Mouse (Mus musculus) hindbrain, embryonic 14.5 days (tissue): Measurements from ENCODE around the gene Hemgn. TPM values are rescaled to one million over a fixed set of nuclear protein-coding genes. Genes with fewer than 3 reads are reported as not detected.

ENCODE experiments used
- ATAC-seq: fragments of 200-750 bp; cut with Nextera tagmentation; 2 replicates; pipeline ENCODE4 v1.8.0; 2017; ENCODE audit warnings: moderate number of reproducible peaks, mild to moderate bottlenecking, moderate TSS enrichment, moderate library complexity; ENCODE audit not compliant: low FRiP score
- DNase-seq: peaks from one replicate; pipeline ENCODE4 v3.0.0-alpha.2; 2015; ENCODE audit warnings: low spot score
- H3K27ac ChIP-seq: fragments of 300-500 bp; sonication (generic); 2 replicates; pipeline ENCODE4 v1.5.1; 2014; ENCODE audit warnings: mild to moderate bottlenecking, moderate library complexity
- H3K27me3 ChIP-seq: fragments of 300-500 bp; sonication (generic); 2 replicates; pipeline ENCODE4 v1.6.1; 2014; ENCODE audit warnings: mild to moderate bottlenecking, low read length, mixed read lengths; ENCODE audit not compliant: control insufficient read depth, insufficient read depth
- H3K36me3 ChIP-seq: fragments of 300-500 bp; sonication (generic); replicated peaks from 2 replicates; pipeline ENCODE4 v1.6.1; 2014; ENCODE audit not compliant: control insufficient read depth, insufficient read depth
- H3K4me1 ChIP-seq: fragments of 300-500 bp; sonication (generic); replicated peaks from 2 replicates; pipeline ENCODE4 v1.6.1; 2014; ENCODE audit warnings: antibody characterized with exemption, low read length, mixed read lengths; ENCODE audit not compliant: control insufficient read depth, insufficient read depth
- H3K4me2 ChIP-seq: fragments of 300-500 bp; sonication (generic); replicated peaks from 2 replicates; pipeline ENCODE4 v1.6.1; 2014; ENCODE audit warnings: mild to moderate bottlenecking, moderate library complexity
- H3K4me3 ChIP-seq: fragments of 300-500 bp; sonication (generic); replicated peaks from 2 replicates; pipeline ENCODE4 v1.5.1; 2014; ENCODE audit warnings: mild to moderate bottlenecking, low read length
- H3K9ac ChIP-seq: fragments of 300-500 bp; sonication (generic); 2 replicates; pipeline ENCODE4 v1.6.1; 2014
- H3K9me3 ChIP-seq: fragments of 300-500 bp; sonication (generic); 2 replicates; pipeline ENCODE4 v1.6.1; 2016; ENCODE audit warnings: low read length; ENCODE audit not compliant: control insufficient read depth
- WGBS: fragments of 180-500 bp; shearing (Covaris S2); extraction: QIAGEN DNeasy Blood & Tissue Kit; methylation state at CpG from one replicate; pipeline ENCODE4 v1.1.7; 2014; 5-methylcytosine and 5-hydroxymethylcytosine counted together
- polyA plus RNA-seq: library from polyadenylated mRNA; unstranded; fragments of >200 nt; fragmentation: Nextera tagmentation; extraction: Ambion mirVana; gene quantifications from 2 replicates; pipeline ENCODE4 v1.2.1, GENCODE M21; 2014

Hemgn gene
- polyA plus RNA-seq, 1 experiment from 2014 or later = 0.27 TPM

- Histone ChIP-seq H3K4me3 (no peak overlapping the region), H3K27me3 (peaks cover 87% of the 10 kb centered on the region), H3K27ac (no peak overlapping the region), H3K4me2 (no peak overlapping the region), H3K4me1 (no peaks in the 10 kb centered on the region), H3K9me3 (no peaks in the 10 kb centered on the region), H3K9ac (no peak overlapping the region), H3K36me3 (no peaks in the 10 kb centered on the region)
- DNase-seq (no peak), ATAC-seq (no peak)
- 42% methylated on average over 5 of the region's 5 CpGs for WGBS
These were observed 63.8 kb downstream of the Hemgn start for GRCm38 (mm10) chr4:46349530-46349929.

DNA sequence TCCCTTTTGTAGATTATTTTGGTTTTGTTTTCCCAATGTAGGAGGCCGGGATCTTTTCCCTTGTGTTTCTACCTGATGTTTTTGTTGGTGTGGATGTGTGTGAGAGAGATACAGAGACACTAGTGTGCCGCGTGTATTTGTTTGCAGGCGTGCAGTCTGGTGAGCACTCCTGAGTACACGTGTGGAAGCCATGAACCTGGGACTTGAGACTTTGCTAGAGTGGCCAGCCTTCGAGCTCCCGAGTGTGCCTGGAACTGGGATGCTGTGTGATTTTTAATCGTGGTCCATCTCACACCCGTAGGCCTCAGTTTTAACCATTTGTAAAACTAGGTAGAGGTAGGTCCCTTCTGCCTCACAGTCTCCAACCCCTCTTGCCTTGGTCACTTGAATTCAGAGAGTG lies 64.4 kb downstream of the Hemgn start:
- 24% methylated on average over 9 of the region's 9 CpGs for WGBS
- Histone ChIP-seq H3K9me3 (no peaks in the 10 kb centered on the region), H3K36me3 (no peaks in the 10 kb centered on the region), H3K27me3 (peaks cover 93% of the 10 kb centered on the region), H3K4me2 (no peak overlapping the region), H3K4me1 (no peaks in the 10 kb centered on the region; the same call in 1 of the 2 replicates), H3K4me3 (no peak overlapping the region), H3K9ac (no peak overlapping the region), H3K27ac (no peak overlapping the region)
- ATAC-seq = no peak
- DNase-seq = no peak

- Histone ChIP-seq H3K4me1 (no peaks in the 10 kb centered on the region; the same call in 1 of the 2 replicates), H3K4me3 (no peak overlapping the region), H3K9me3 (no peaks in the 10 kb centered on the region), H3K36me3 (no peaks in the 10 kb centered on the region), H3K9ac (no peak overlapping the region), H3K4me2 (no peak overlapping the region), H3K27me3 (peaks cover 97% of the 10 kb centered on the region), H3K27ac (no peak overlapping the region)
- 4% methylated on average over 41 of the region's 41 CpGs for WGBS
- ATAC-seq (no peak), DNase-seq (no peak)
These were observed 65.5 kb downstream of the Hemgn start for GRCm38 (mm10) chr4:46347580-46348515.

GRCm38 (mm10) chr4:46347141-46347540 lies 66.2 kb downstream of the Hemgn start:
- Histone ChIP-seq H3K27me3 (peaks cover 99% of the 10 kb centered on the region), H3K9ac (no peak overlapping the region), H3K4me3 (no peak overlapping the region), H3K27ac (no peak overlapping the region), H3K36me3 (no peaks in the 10 kb centered on the region), H3K4me2 (no peak overlapping the region), H3K9me3 (no peaks in the 10 kb centered on the region), H3K4me1 (no peaks in the 10 kb centered on the region; the same call in 1 of the 2 replicates)
- 8% methylated on average over 4 of the region's 4 CpGs for WGBS
- ATAC-seq (no peak), DNase-seq (no peak)

DNA sequence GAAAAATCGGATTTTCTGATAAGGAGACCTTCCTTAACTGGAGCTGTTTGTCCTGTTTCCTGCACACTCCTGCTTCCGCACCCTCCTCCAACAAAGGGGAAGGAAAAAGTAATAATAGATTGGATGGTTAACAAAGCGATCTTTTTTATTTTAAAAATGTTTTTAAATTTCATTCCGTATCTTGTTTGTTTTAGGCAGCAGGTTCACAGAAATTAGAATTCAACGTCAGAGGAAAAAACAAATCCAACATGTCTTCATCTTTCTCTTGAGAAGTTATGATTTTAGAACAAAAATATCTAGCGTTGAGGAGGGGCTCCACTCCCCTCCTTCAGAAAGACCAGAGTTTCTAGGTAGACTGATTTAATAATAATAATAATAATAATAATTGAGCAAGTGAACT lies 67.1 kb downstream of the Hemgn start:
- H3K27me3 ChIP-seq = peaks cover 99% of the 10 kb centered on the region
- no peaks in the 10 kb centered on the region for H3K9me3 ChIP-seq
- no peak overlapping the region for H3K4me2 ChIP-seq
- no peak overlapping the region for H3K27ac ChIP-seq
- H3K9ac ChIP-seq = no peak overlapping the region
- ATAC-seq (no peak), DNase-seq (no peak)
- no peaks in the 10 kb centered on the region for H3K36me3 ChIP-seq
- WGBS = 26% methylated on average over 6 of the region's 6 CpGs
- H3K4me1 ChIP-seq = no peaks in the 10 kb centered on the region; the same call in 1 of the 2 replicates
- no peak overlapping the region for H3K4me3 ChIP-seq

DNA sequence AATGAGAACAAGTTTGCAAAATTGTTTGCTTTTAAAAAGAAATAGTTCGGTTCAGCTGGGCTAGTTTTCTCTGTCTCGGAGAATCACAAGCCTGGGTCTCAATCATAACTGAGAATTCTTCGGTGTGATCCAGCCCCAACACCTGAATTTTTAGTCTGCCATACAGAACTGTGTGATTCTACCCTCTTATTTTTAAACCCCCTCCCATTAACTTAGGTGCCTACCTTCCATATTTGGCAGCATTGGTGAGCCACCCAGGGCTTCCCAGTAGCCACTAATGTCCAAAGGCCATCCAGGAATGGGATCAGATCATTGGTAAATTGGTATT lies 67.6 kb downstream of the Hemgn start:
- Histone ChIP-seq H3K9me3 (no peaks in the 10 kb centered on the region), H3K9ac (no peak overlapping the region), H3K4me2 (no peak overlapping the region), H3K36me3 (no peaks in the 10 kb centered on the region), H3K27me3 (peaks cover 99% of the 10 kb centered on the region), H3K27ac (no peak overlapping the region), H3K4me3 (no peak overlapping the region), H3K4me1 (no peaks in the 10 kb centered on the region; the same call in 1 of the 2 replicates)
- WGBS = 17% methylated on average over 3 of the region's 3 CpGs
- DNase-seq = no peak
- no peak for ATAC-seq

- Histone ChIP-seq H3K9me3 (no peaks in the 10 kb centered on the region), H3K36me3 (no peaks in the 10 kb centered on the region), H3K4me3 (peak overlapping the region; percentile 32), H3K27me3 (peaks cover 99% of the 10 kb centered on the region), H3K9ac (no peak overlapping the region), H3K4me1 (no peaks in the 10 kb centered on the region; the same call in 1 of the 2 replicates), H3K27ac (no peak overlapping the region), H3K4me2 (no peak overlapping the region)
- ATAC-seq (no peak), DNase-seq (no peak)
- 3% methylated on average over 67 of the region's 67 CpGs for WGBS
These were observed 68.1 kb downstream of the Hemgn start for GRCm38 (mm10) chr4:46345056-46345772.

DNA sequence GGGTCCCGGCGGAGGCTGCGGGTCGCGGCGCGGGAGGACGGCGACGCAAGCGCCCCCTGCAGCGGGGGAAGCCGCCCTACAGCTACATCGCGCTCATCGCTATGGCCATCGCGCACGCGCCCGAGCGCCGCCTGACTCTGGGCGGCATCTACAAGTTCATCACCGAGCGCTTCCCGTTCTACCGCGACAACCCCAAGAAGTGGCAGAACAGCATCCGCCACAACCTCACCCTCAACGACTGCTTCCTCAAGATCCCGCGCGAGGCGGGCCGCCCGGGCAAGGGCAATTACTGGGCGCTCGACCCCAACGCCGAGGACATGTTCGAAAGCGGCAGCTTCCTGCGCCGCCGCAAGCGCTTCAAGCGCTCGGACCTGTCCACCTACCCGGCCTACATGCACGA lies 69.0 kb downstream of the Hemgn start:
- H3K9me3 ChIP-seq = no peaks in the 10 kb centered on the region
- peak; percentile 57; the same call in 1 of the 2 replicates for ATAC-seq
- under 1% methylated on average over 28 of the region's 51 CpGs for WGBS

More for the DNA sequence above, 69.0 kb downstream of the Hemgn start:
- peak overlapping the region; percentile 46 for H3K4me2 ChIP-seq
- H3K4me1 ChIP-seq = no peaks in the 10 kb centered on the region; the same call in 1 of the 2 replicates
- H3K9ac ChIP-seq = no peak overlapping the region
- H3K27ac ChIP-seq = no peak overlapping the region
- peaks cover 98% of the 10 kb centered on the region for H3K27me3 ChIP-seq
- H3K4me3 ChIP-seq = peak overlapping the region; percentile 32
- no peaks in the 10 kb centered on the region for H3K36me3 ChIP-seq
- DNase-seq = no peak
